Mouse (Mus musculus) C2C12 (cell line): ENCODE measurements at regions not wholly inside any gene's neighbourhood (a gene's known extent, or its start where the extent isn't known, plus 50 kb on each side); places are given as distances from the start of the nearest gene placed in this dataset.

Source experiments
- CTCF ChIP-seq: IDR thresholded peaks from one replicate; pipeline ENCODE4 v1.5.1; 2011; ENCODE audit not compliant: control insufficient read depth, insufficient read depth, insufficient read length
- MAX ChIP-seq: IDR thresholded peaks from one replicate; pipeline ENCODE4 v1.6.1; 2011; ENCODE audit warnings: mild to moderate bottlenecking, control low read depth

- TF ChIP-seq CTCF (no peak), MAX (no peak)
These were observed 133.2 kb upstream of the Tsc22d2 start for GRCm38 (mm10) chr3:58281291-58281690.
